Mouse (Mus musculus): ENCODE results near the gene Slc4a1. TPM values are rescaled to one million over a fixed set of nuclear protein-coding genes. Genes with fewer than 3 reads are reported as not detected.

Slc4a1 gene
- total RNA-seq, 2 experiments from 2014 or later: 0.07 TPM; not detected in 1

DNA sequence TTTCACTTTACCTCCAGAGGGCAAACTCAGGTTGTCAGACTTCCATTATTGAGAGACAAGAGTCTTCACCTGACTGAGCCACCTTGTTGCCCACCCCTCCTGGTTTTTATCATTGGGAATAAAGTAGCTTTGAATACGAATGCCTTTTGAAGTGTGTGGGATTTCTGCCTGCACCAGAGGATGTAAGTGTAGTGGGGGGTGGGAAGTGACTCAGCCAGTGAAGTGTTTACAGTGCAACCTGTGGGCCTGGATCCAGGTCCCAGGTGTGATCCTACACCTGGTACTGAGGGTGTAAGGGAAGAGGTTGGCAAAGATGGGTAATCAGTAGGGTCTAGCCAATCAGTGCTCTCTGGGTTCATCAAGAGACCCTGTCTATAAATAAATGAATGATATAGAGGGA is 42.5 kb downstream of the Slc4a1 start:
- no peak for DNase-seq (ENCODE audit: low spot score)

DNA sequence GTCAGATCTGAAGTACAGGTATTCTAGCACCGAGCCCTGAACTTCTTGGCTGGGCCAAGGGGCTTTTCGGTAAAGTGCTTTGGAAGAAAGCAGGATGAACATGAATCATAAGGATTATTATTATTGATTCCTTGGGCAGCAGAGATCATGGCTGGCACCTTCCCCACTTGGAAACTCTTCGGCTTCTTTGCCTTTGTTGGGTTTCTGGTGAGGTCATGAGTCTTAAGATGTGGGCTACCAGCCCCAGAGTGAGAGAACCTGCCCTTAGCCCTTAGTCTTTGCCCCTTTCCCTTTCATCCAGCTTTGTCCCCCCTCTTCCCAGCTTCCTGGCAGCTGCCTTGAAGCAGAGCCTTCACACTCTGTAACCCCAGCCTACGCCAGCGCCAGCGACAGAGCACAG is 44.1 kb downstream of the Slc4a1 start:
- DNase-seq (ENCODE audit: low spot score): no peak

DNA sequence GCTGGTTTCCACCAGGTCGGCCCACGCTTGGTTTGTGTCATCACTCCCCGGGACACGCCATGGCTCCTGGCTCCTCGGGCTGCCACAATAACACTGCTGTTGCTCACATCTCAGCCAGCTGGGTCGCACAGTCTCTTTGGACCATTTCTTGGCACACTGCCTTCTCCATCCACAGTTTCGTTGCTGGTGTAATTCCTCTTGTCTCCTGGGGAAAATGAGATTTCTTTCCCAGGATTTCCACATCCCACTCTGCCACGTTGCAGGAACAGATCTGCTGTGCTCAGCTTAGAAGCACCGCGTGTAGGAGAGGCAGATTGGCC is 45.4 kb downstream of the Slc4a1 start:
- peak; percentile 87 for DNase-seq (ENCODE audit: low spot score)

DNA sequence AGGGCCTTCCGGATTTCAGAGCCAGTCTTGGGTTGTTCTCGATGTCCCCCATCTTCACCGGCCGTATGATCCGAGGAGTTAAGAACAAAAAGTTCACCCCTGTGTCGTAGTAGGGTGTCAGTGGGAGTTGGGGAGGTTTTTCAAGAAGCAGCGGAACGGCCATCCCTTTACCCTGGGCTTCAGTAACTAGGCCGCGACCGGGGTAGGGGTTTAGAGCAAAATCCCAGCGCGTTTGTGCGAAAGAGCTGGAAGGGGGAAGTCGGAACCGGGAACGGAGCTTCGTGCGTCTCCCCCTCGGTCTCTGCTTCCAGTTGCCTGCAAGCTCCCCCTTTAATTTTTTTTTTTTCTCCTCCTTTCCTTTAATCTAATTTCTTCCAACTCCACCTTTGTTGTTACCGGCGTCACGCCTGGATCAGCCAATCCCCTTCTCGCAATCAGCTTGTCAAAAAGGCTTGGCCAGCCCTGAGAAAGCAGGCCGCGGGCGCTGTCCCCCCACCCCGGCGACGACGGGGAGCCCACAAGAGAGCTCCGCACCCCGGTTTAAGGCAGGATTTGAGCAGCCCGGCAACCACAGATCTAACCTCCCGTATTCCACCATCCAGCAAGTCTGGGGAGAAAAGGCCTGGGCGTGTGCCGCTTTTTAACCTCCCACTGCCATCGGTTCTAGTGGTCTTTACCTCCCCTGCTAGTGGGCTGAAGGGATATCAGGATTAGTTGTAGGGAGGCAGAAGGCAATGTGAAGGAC is 45.9 kb downstream of the Slc4a1 start:
- DNase-seq (ENCODE audit: low spot score): peak; percentile 89

DNA sequence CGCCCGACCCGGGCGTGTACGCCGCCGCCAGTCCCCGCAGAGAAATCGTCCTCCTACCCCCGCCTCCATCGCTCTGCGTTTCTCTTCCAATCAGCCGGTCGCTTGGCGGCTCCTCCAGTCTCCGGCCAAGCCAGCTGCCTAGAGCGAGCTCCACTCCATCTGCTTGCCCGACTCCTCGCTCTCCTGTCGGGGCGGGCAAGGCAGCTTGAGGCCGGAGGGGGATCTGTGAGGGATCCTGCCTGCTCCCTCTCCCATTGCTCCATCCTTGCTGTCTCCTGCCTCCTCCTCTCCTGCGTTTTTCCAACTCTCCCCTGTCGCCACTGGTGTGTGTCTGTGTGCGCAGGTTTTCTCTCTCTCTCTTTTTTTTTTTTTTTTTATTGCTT is 46.6 kb downstream of the Slc4a1 start, which contains the start of gene Ubtf:
Ubtf (minus strand) TSS at position 333 of the 383 bp plus-strand sequence.
- DNase-seq (ENCODE audit: low spot score): peak; percentile 85

DNA sequence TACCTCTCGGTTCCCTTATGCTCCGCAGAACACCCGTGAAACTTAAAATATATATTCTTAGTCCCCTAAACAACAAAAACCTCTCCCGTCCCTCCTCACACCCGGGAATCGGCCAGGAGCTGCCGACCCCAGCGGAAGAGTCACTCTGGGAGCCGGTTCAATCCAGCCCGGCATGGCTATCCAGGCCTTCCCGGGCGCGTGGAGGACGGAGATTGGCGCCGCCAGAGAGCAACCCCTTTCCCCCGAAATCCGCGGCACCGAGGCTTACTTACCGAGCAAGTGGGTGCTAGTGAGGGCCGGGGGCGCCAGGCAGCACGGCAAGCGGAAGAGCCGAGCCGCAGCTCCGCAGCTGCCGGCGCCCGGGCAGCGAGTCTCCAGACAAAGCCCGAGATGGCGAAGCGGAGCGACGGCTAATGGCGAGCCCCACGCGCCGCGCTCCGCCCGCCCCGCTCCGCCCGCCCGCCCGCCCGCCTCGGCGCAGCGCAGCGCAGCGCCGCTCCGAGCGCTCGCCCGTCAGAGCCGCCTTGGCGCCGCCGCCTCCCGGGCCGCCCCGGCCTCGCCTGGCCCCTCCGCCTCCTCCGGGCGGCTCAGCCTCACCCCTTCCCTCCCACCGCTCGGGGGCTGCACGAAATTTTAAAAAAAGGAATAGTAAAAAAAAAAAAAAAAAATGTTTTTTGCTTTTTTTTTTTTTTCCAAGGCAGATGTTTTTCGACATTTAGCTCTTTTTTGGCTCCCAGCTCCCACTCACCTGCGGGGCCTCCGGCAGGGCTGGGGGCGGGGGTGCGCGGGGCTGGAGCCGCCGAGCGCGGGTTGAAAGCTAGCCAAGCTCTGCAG is 47.2 kb downstream of the Slc4a1 start:
- peak; percentile 52 for DNase-seq (ENCODE audit: low spot score)

DNA sequence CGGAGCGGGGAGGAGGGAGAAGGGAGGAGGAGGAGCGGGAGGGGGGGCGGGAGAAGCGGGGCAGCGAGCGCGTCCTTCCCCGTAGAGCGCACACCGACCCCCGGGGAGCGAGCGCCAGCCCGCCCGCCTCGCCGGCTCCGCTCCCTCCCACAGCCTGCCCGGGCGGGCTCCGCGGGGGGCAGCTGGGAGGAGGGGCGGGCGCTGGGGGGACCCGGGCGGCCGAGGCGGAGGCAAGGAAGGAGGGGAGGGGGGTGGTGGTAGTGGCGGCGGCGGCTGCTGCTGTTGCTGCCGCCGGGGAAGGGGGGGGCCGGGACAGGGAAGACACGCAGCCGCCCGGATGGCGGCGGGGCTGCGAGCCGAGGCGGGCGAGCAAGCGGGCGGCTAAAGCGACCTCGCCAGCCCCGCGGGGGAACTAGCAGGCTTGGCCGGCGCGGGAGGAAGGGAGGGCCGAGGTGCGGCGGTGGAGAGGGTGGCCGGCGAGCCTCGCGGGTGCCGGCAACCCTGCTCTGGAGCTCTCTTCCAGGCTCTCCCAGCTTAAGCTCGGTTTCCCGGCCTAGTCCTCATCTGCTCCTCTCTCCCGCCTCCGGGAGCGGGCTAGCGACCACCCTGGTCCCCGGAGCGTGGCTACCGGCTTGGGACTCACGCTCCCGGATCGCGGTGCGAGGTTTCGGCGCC is 48.0 kb downstream of the Slc4a1 start:
- peak; percentile 63 for DNase-seq (ENCODE audit: low spot score)

DNA sequence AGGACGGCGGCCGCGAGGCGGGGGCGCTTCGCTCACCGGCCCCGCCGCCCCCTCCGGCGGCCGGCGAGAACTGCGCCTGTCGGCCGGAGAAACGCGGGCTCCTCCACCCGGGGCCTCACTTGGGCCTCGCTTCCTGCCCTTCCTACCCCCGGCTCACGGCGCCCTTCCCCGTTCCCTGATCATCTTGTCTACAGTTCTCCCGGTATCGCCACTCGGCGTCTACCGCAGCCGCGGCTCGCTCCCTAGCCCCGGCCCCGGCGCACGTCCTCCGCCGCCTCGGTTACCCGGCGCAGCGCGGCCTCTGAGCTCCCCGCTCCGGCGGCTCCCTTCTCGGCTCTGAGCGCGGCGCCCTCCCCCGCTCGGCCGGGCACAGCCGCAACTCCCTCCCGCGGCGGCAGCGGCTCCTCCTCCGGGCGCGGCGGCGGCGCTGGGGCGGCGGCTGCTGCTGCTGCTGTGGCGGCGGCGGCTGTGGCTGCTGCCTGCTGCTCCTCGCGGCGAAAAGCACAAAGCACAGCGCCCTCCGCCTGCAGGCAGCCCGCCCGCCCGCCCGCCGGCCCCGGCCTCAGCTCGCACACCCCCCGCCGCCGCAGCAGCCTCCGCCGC is 48.6 kb downstream of the Slc4a1 start:
- DNase-seq (ENCODE audit: low spot score): peak; percentile 57

DNA sequence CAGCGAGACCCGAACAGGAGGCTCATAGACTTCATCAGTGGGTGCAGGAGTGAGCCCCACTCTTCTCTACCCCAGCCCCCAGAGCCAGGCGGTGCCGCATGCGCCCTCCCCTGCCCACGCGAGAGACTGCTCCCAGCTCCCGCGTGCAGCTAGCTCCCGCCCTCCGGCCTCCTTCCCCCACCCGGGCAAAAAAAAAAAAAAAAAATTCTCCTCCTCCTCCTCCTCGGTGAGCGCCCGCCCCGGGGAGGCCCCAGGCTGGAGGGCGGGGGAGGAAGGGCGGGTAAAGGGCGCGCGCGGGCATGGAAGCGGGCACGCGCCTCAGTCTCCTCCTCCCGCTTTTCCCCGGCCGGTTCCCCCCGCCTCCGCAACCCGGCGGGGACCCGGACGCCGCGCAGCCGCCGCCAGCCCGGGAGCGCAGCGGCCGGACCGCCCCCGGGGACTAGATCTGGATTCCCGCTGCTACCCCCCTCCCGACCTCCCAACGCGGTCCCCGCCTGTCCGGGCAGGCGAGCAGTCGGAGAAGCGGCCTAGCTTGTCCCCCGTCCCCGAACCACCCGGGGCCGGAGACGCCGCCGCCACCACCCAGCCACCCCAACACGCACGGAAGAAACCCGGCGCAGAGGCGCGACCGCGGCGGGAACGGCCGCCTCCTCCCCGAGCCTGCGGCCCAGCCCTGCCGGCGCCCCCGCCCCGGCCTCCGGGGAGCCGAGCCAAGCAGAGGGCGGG is 49.3 kb downstream of the Slc4a1 start:
- peak; percentile 90 for DNase-seq (ENCODE audit: low spot score)

DNA sequence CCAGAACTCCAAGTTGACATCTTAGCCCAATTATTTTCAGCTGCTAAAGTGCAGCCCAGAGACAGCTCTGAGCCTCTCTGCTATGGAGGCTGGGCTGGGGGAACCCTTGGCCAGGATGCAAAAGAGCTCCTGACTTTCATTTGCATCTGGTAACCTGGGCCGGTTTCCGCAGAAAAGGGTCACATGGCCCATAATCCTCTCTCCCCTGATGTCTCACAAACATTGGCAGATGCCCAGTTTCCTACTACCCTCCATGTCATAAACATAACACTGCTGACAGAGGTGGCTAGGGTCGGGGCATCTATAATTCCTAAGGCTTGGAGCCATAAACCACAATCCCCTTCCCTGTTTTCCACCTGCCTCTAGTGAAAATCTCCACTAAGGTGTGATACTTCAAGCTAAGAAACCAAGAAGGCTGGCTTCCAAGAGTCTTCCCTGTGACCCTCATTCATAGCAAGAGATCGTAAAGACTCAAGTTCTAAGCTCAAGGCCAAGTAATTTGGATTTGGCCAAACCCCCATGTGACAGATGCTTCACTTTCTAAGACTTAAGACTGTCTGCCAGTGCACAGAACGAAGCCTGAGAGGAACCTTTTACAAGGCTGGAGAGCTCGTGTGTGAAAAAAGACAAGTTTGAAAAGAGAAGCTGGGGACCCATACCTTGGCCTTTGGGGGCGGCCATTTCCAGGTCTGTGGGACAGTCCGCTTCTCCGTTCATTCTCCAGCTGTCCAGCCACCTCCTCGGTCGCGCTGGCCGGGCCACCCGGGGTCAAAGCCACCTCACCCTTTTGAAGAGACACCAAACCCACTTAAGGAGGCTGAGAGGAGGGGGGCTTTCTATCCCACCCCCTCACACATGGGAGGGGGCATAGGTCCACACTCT is 50.1 kb downstream of the Slc4a1 start:
- DNase-seq (ENCODE audit: low spot score): no peak

DNA sequence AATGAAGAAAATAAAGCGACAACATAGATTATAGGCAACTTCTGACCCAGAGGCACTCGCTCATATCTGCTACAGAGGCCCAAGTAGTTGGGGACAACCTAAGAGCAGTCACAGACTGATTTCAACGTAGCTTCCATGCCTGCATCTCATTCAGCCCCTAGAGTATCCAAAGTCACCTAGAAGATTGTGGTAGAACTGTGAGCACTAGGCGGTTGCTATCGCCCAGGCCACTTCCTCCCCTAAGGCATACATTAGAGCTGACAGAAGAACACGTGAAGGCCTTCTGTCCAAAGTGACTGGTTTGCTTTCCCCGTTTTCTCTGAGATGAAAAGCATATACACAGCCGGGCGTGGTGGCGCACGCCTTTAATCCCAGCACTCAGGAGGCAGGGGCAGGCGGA is 51.7 kb downstream of the Slc4a1 start:
- no peak for DNase-seq (ENCODE audit: low spot score)

DNA sequence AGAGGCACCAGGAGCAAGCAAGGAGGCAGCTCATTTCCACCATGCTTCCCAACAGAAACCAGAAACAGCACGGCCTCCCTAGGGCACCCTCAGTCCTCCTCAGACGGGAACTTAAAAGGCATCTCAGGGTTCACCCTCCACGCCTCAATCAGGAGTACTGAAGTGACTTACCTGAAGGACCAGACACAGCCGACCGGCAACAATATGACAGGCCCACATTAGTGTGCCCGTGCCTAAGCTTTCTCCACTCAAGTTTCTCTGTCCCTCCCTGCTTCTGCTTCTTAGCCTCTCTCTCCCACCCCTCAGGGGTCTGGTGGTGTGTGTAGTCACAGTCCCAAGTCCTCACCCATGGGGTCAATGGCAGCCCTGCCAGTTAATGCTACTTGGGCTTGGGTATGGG is 53.4 kb downstream of the Slc4a1 start:
- no peak for DNase-seq (ENCODE audit: low spot score)

DNA sequence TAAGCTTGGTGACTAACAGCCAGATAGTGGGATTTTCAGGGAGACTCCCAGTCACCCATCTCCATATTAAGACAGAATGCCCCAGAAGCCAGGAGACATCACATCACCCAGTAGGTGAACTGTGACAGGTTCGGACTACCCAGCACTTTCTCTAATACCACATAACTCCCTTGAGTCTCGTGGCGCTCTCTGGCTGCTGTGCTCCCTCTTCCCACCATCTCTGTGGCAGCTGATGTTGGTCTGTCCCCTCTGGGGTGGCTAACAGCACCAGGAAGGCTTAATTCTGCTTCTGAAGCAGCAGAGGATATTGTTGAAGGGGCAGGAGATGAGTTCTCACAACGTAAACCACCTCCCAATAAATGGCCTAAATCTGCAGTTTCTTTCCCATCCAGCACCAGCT is 54.0 kb downstream of the Slc4a1 start:
- no peak for DNase-seq (ENCODE audit: low spot score)

DNA sequence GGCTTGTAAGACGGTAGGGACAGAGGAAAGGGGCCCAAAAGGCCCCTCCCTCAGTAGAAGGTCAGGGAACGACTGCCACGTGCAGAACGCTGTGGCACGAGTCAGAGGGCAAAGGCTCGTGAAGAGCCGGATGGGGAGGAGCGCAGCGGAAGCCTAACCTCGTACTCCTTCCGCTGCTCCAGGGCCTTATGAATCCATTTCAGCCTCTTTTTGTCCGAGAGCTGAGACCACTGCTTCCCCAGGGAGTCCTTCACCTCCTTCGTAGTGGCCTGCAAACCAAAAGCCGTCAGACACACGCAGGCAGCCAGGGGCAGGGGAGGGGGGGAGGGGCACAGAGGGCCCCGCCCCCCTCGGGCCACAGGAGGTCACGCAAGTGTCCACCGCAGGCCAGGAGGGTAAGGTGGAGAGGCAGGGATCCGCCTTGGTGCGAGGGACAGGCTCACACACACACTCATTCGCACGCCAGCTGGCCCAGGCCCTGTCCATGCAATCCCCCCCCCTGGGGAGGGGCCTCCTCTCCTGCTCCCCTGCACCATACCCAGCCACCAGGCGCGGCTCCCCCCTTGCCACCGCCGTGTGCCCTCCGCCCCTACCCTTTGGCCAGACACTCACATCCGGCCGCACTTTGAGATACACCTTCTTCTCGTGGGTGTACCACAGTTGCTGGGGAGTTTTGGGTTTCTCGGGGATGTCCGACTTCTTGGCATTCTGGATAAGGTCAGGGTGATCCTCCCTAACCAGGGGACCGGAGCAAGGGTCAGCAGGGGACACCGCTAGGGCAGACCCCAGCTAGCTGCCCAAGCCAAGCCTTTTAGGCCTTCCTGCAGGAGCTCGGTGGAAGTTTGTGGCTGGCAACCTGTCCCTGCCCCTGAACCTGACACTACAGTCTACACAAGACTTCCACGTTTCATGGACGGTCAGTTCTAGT is 55.0 kb downstream of the Slc4a1 start:
- DNase-seq (ENCODE audit: low spot score): no peak

DNA sequence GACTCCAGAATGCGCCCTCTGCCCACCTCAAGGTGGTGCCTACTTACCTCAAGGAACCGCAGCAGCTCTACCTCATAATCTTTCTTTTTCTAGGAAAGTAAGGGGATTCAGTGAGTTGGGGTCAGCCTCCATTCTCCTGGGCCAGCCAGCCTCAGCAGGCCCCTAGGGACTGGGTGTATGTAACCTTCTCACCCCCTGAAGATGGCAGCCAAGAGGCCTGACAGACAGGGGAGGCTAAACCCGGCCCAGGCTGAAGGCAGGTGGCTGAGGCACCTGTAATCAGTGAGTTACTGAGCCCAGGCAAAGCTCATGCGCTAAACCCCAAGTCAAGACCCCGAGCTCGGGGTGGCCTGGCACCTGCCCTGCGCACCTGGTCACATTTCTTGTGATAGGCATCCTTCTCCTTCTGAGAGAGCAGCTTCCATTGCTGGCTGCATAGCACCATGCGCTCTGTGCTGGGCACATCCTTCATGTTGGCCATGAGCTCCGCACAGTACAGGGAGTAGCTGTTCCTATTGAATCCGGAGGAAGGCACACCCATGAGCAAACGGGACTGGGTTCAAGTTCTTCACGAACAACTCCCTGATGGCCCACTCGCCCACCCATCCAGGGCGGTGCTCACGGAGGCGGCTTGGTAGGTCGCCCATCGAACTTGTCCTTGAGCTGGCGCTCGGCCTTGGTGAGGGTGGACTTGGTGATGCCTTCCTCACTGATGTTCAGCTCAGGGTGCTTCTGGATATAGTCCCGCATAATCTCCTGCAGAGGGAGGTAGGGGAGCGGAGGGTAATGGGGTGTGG is 56.0 kb downstream of the Slc4a1 start:
- no peak for DNase-seq (ENCODE audit: low spot score)

DNA sequence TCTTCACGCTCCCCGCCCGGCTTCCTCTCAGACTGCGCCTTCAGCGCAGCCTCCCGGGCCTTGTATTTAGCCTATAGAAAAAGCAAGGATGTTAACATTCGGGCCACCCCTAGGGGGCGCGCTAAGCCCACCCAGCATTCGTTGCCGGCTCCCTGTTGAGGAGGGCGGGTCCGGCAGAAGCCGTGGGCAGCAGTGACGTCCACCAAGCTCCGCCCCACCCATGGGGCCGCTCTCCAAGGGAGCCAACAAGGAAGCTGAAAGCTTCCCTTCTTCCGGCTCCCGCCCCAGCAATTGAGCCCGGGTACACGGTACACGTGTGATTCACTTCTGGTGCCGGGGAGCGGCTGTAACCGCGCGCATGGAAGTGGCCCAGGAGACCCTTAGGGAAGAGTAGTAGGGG is 57.0 kb downstream of the Slc4a1 start:
- DNase-seq (ENCODE audit: low spot score): peak; percentile 96

DNA sequence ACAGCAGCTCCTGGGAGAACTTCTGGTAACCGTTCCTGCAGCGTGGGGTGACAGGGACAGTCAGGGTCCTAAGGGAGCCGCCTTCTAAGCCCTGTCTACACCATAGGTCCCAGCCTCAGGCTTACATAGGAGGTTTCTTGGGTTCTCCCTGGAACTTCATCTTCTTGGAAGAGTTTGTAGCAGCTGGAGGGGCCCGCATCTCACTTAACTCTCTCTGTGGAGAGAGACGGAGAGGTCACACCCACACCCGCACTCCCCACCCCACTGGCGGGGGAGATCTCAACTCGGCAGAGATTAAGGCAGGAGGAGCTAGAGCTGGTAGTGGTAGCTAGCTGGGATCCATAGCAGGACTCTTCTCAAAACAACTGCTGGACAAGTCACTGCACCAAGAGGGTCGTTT is 57.9 kb downstream of the Slc4a1 start:
- no peak for DNase-seq (ENCODE audit: low spot score)

DNA sequence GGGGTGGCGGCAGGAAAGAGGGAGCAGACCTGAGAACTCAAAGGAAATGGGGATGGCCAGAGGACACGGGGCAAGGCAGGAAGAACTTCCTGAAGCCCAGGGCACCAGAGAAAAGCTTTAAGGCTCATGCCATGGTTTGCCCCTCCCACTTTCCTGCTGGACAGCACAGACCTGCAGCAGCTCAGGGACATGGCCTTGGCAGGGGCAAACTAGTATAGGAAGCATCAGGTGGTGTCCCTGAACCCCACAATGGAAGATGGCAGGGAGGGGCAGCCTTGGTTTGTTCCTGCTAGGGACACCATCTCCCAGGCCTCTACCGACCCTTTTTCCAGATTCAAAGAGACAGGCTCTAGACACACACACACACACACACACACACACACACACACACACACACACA is 60.6 kb downstream of the Slc4a1 start:
- DNase-seq (ENCODE audit: low spot score): no peak
